Mouse (Mus musculus) midbrain, embryonic 16.5 days (tissue): ENCODE data around the gene Tspan11. TPM values are rescaled to one million over a fixed set of nuclear protein-coding genes. Genes with fewer than 3 reads are reported as not detected.

Experiments used
- ATAC-seq: fragments of 200-750 bp; cut with Nextera tagmentation; 2 replicates; pipeline ENCODE4 v1.8.0; 2017; ENCODE audit warnings: moderate TSS enrichment
- H3K27ac ChIP-seq: fragments of 300-500 bp; sonication (generic); 2 replicates; pipeline ENCODE4 v1.5.1; 2014; ENCODE audit warnings: mild to moderate bottlenecking, low read length, mixed read lengths
- H3K27me3 ChIP-seq: fragments of 300-500 bp; sonication (generic); 2 replicates; pipeline ENCODE4 v1.6.1; 2014; ENCODE audit warnings: low read depth, low read length, mixed read lengths; ENCODE audit not compliant: control insufficient read depth, insufficient read depth
- H3K36me3 ChIP-seq: fragments of 300-500 bp; sonication (generic); 2 replicates; pipeline ENCODE4 v1.6.1; 2014; ENCODE audit warnings: mild to moderate bottlenecking, low read length, moderate library complexity, mixed read lengths; ENCODE audit not compliant: control insufficient read depth, insufficient read depth
- H3K4me1 ChIP-seq: fragments of 300-500 bp; sonication (generic); 2 replicates; pipeline ENCODE4 v1.6.1; 2014; ENCODE audit warnings: mild to moderate bottlenecking, low read length, mixed read lengths; ENCODE audit not compliant: control insufficient read depth, insufficient read depth
- H3K4me2 ChIP-seq: fragments of 300-500 bp; sonication (generic); 2 replicates; pipeline ENCODE4 v1.6.1; 2014; ENCODE audit warnings: mild to moderate bottlenecking, low read length, mixed read lengths
- H3K4me3 ChIP-seq: fragments of 300-500 bp; sonication (generic); 2 replicates; pipeline ENCODE4 v1.5.1; 2014; ENCODE audit warnings: low read depth, mild to moderate bottlenecking, low read length, moderate library complexity, mixed read lengths
- H3K9ac ChIP-seq: fragments of 300-500 bp; sonication (generic); 2 replicates; pipeline ENCODE4 v1.6.1; 2014; ENCODE audit warnings: low read depth, low read length, mixed read lengths
- H3K9me3 ChIP-seq: fragments of 300-500 bp; sonication (generic); replicated peaks from 2 replicates; pipeline ENCODE4 v1.6.1; 2014; ENCODE audit warnings: mild to moderate bottlenecking, low read length, mixed read lengths; ENCODE audit not compliant: control insufficient read depth, poor library complexity, severe bottlenecking
- WGBS: fragments of 180-500 bp; shearing (Covaris S2); extraction: QIAGEN DNeasy Blood & Tissue Kit; methylation state at CpG from one replicate; pipeline ENCODE4 v1.1.7; 2014; 5-methylcytosine and 5-hydroxymethylcytosine counted together
- polyA plus RNA-seq: library from polyadenylated mRNA; unstranded; fragments of >200 nt; fragmentation: Nextera tagmentation; extraction: Ambion mirVana; gene quantifications from 2 replicates; pipeline ENCODE4 v1.2.1, GENCODE M21; 2015

The Tspan11 gene
- polyA plus RNA-seq, 1 experiment from 2014 or later = 5.5 TPM

DNA sequence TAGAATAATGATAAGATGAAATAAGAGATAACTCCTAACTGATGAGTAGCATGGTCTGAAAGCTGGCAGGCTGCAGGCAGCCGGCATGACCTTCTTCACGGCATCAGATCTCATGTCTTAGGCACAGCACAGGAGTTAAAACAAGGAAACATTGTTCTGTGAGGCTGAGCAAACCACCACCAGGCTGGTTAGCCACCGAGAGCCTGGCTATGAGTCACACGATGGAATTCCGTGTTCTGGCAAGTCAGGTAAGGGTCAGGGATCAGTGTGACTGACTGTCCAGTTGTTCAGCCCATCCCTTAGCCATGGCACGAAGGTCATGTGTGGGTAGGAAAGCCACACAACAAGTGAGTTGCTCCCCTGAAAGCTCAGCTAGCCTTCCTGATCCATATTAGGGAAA, 16.0 kb upstream of the Tspan11 start:
- Histone ChIP-seq H3K4me2 (no peak overlapping the region), H3K9ac (no peak overlapping the region), H3K27me3 (no peaks in the 10 kb centered on the region), H3K27ac (no peak overlapping the region), H3K4me1 (no peaks in the 10 kb centered on the region), H3K9me3 (0 out of 2 replicates have a peak, but pooled peaks cover 3% of the 10 kb centered on the region), H3K36me3 (no peaks in the 10 kb centered on the region), H3K4me3 (no peak overlapping the region)
- ATAC-seq = no peak
- WGBS = 86% methylated on average over 6 of the region's 6 CpGs

DNA sequence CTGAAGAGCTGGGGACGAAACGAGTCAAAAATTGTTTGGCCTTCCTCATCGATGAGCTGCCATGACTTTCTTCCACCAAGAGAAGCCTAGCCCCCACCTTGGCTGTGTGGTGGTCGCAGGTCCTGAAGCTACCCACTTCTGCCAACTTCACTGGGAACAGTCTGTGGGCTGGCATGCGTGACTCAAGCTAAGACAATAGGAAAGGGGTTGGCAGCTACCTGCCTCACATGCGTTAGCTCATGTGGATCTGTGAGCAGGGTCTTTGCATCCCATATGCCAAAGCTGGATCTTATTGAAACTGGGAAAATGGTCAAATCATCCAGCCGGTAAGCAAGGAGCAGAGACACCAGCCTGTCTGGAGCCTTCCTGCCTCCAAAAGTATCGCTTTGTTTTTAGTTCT, 14.8 kb upstream of the Tspan11 start:
- WGBS = 92% methylated on average over 8 of the region's 8 CpGs
- ATAC-seq = no peak

GRCm38 (mm10) chr6:127875883-127876282, 11.5 kb upstream of the Tspan11 start:
- no peak overlapping the region for H3K4me2 ChIP-seq
- no peak for ATAC-seq
- 0 out of 2 replicates have a peak, but pooled peaks cover 3% of the 10 kb centered on the region for H3K9me3 ChIP-seq
- WGBS = 80% methylated on average over 11 of the region's 11 CpGs
- no peak overlapping the region for H3K27ac ChIP-seq
- H3K4me1 ChIP-seq = no peaks in the 10 kb centered on the region
- no peaks in the 10 kb centered on the region for H3K36me3 ChIP-seq
- H3K4me3 ChIP-seq = no peak overlapping the region
- H3K9ac ChIP-seq = no peak overlapping the region
- H3K27me3 ChIP-seq = no peaks in the 10 kb centered on the region

More for the DNA sequence above, 14.8 kb upstream of the Tspan11 start:
- no peaks in the 10 kb centered on the region for H3K4me1 ChIP-seq
- no peak overlapping the region for H3K4me3 ChIP-seq
- no peaks in the 10 kb centered on the region for H3K27me3 ChIP-seq
- H3K4me2 ChIP-seq = no peak overlapping the region
- H3K36me3 ChIP-seq = no peaks in the 10 kb centered on the region
- 0 out of 2 replicates have a peak, but pooled peaks cover 3% of the 10 kb centered on the region for H3K9me3 ChIP-seq
- H3K27ac ChIP-seq = no peak overlapping the region
- H3K9ac ChIP-seq = no peak overlapping the region

DNA sequence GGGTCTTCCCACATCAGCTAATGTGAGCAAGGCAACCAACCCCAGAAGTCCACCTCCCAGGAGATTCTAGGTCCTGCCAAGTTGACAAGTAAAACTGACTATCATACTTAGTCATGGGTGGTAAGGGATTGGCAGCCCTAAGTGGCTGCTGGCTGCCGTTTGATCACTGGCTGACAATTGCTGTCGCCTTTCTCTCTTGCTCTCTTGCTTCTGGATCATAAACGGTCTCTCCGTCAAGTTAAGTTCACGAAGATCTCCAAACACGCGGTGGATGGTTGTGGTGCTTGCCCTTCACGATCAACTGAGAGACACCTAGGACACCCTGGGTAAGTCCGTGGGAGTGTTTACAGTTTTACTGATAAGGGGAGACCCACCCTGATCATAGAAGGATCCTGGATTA, 11.0 kb upstream of the Tspan11 start:
- 87% methylated on average over 9 of the region's 9 CpGs for WGBS
- no peak overlapping the region for H3K9ac ChIP-seq
- no peaks in the 10 kb centered on the region for H3K36me3 ChIP-seq
- H3K27me3 ChIP-seq = no peaks in the 10 kb centered on the region
- no peak overlapping the region for H3K4me3 ChIP-seq
- H3K4me2 ChIP-seq = no peak overlapping the region
- ATAC-seq = no peak
- H3K4me1 ChIP-seq = no peaks in the 10 kb centered on the region
- H3K9me3 ChIP-seq = no peaks in the 10 kb centered on the region
- no peak overlapping the region for H3K27ac ChIP-seq

DNA sequence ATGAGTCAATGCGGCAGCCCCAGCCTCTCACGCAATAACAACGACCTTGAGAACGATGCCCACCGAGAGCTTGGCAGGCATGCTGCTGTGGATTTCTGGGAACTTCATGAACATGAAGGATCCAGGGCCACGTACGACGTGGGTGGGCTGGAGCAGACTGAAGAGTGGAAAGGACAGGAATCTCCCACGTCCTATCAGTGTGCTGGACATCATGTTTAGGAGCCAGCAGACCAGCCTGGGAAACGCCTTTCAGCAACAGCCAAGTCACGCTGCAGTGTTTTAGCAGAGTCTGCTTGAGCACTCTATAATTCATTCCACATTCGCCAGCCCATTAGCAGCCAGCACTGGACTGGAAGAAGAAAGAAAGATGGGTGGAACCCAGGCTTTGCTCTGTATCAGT, 10.4 kb upstream of the Tspan11 start:
- ATAC-seq = no peak
- no peak overlapping the region for H3K27ac ChIP-seq
- no peaks in the 10 kb centered on the region for H3K4me1 ChIP-seq
- WGBS = 81% methylated on average over 12 of the region's 12 CpGs
- H3K27me3 ChIP-seq = no peaks in the 10 kb centered on the region
- no peak overlapping the region for H3K4me2 ChIP-seq
- no peaks in the 10 kb centered on the region for H3K9me3 ChIP-seq
- H3K36me3 ChIP-seq = no peaks in the 10 kb centered on the region
- H3K4me3 ChIP-seq = no peak overlapping the region
- H3K9ac ChIP-seq = no peak overlapping the region

- H3K9ac ChIP-seq = no peak overlapping the region
- H3K4me1 ChIP-seq = no peaks in the 10 kb centered on the region
- H3K27ac ChIP-seq = no peak overlapping the region
- no peak overlapping the region for H3K4me3 ChIP-seq
- H3K36me3 ChIP-seq = no peaks in the 10 kb centered on the region
- no peaks in the 10 kb centered on the region for H3K9me3 ChIP-seq
- no peaks in the 10 kb centered on the region; the same call in 1 of the 2 replicates for H3K27me3 ChIP-seq
- WGBS = 93% methylated on average over 6 of the region's 6 CpGs
- no peak for ATAC-seq
- H3K4me2 ChIP-seq = no peak overlapping the region
Measured at GRCm38 (mm10) chr6:127879472-127879871, 7.9 kb upstream of the Tspan11 start.

GRCm38 (mm10) chr6:127886916-127887315, 473 bp upstream of the Tspan11 start:
- Histone ChIP-seq H3K9ac (peak overlapping the region; percentile 78; the same call in 1 of the 2 replicates), H3K27ac (peak overlapping the region; percentile 66; the same call in 1 of the 2 replicates)
- peak; percentile 22; the same call in 1 of the 2 replicates for ATAC-seq

GRCm38 (mm10) chr6:127888581-127888980, 1.2 kb downstream of the Tspan11 start:
- no peak overlapping the region for H3K27ac ChIP-seq
- no peaks in the 10 kb centered on the region for H3K36me3 ChIP-seq
- 73% methylated on average over 3 of the region's 3 CpGs for WGBS
- no peak for ATAC-seq
- H3K4me3 ChIP-seq = no peak overlapping the region
- peaks cover 14% of the 10 kb centered on the region for H3K4me1 ChIP-seq
- H3K9ac ChIP-seq = no peak overlapping the region
- no peaks in the 10 kb centered on the region for H3K9me3 ChIP-seq
- peak overlapping the region; percentile 90 for H3K4me2 ChIP-seq
- no peaks in the 10 kb centered on the region; the same call in 1 of the 2 replicates for H3K27me3 ChIP-seq

More at GRCm38 (mm10) chr6:127886916-127887315, 473 bp upstream of the Tspan11 start:
- Histone ChIP-seq H3K27me3 (no peaks in the 10 kb centered on the region; the same call in 1 of the 2 replicates), H3K4me3 (no peak overlapping the region), H3K36me3 (no peaks in the 10 kb centered on the region), H3K4me2 (peak overlapping the region; percentile 90), H3K4me1 (peaks cover 14% of the 10 kb centered on the region), H3K9me3 (no peaks in the 10 kb centered on the region)
- WGBS = 4% methylated on average over 7 of the region's 7 CpGs

DNA sequence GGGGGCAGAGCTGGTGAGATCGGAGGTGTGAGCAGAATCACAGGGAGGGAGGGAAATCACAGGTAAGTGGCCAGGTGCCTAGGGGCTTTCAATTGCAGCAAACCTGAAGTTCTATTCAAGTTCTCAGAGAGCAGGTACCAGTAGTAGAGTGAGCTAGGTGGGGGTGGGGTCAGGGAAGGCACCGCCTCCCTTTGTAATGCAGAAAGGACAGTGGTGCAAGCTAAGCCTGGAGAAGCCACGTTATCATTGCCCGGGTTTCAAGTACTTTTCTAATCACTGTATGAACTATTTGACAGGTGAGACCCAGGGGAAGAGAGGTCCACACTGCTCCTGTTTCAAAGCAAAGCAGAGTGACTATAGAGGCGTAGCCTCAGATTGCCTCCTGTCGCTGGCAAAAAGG, 6.2 kb downstream of the Tspan11 start:
- Histone ChIP-seq H3K9ac (no peak overlapping the region), H3K4me3 (no peak overlapping the region), H3K36me3 (no peaks in the 10 kb centered on the region), H3K27ac (no peak overlapping the region), H3K9me3 (no peaks in the 10 kb centered on the region), H3K27me3 (no peaks in the 10 kb centered on the region), H3K4me2 (no peak overlapping the region), H3K4me1 (no peaks in the 10 kb centered on the region)
- no peak for ATAC-seq
- 47% methylated on average over 6 of the region's 6 CpGs for WGBS
